Mouse (Mus musculus) kidney, embryonic 14.5 days (tissue): ENCODE measurements at regions not wholly inside any gene's neighbourhood (a gene's known extent, or its start where the extent isn't known, plus 50 kb on each side); places are given as distances from the start of the nearest gene placed in this dataset.
"Not testable (repeated sequence)": the region's sequence is repeated elsewhere in the genome, so short reads cannot be mapped to it uniquely, and the experiment has no call there.

Source experiments
- ATAC-seq: fragments of 200-750 bp; cut with Nextera tagmentation; 2 replicates; pipeline ENCODE4 v1.8.0; 2017; ENCODE audit warnings: moderate number of reproducible peaks, mild to moderate bottlenecking, moderate TSS enrichment, moderate library complexity; ENCODE audit not compliant: low FRiP score, low TSS enrichment
- H3K27ac ChIP-seq: fragments of 300-500 bp; sonication (generic); 2 replicates; pipeline ENCODE4 v1.5.1; 2014; ENCODE audit warnings: low read depth, mild to moderate bottlenecking, low read length, moderate library complexity, mixed read lengths
- H3K27me3 ChIP-seq: fragments of 300-500 bp; sonication (generic); 2 replicates; pipeline ENCODE4 v1.6.1; 2014; ENCODE audit warnings: mild to moderate bottlenecking, low read length; ENCODE audit not compliant: control insufficient read depth, insufficient read depth
- H3K36me3 ChIP-seq: fragments of 300-500 bp; sonication (generic); 2 replicates; pipeline ENCODE4 v1.6.1; 2014; ENCODE audit warnings: low read length, mixed read lengths; ENCODE audit not compliant: control insufficient read depth, insufficient read depth
- H3K4me1 ChIP-seq: fragments of 300-500 bp; sonication (generic); 2 replicates; pipeline ENCODE4 v1.6.1; 2014; ENCODE audit warnings: low read length, mixed read lengths; ENCODE audit not compliant: control insufficient read depth, insufficient read depth
- H3K4me2 ChIP-seq: fragments of 300-500 bp; sonication (generic); replicated peaks from 2 replicates; pipeline ENCODE4 v1.6.1; 2014; ENCODE audit warnings: low read depth, mild to moderate bottlenecking, low read length
- H3K4me3 ChIP-seq: fragments of 300-500 bp; sonication (generic); 2 replicates; pipeline ENCODE4 v1.5.1; 2014; ENCODE audit warnings: mild to moderate bottlenecking, low read length
- H3K9ac ChIP-seq: fragments of 300-500 bp; sonication (generic); 2 replicates; pipeline ENCODE4 v1.6.1; 2014; ENCODE audit warnings: low read depth, mild to moderate bottlenecking, low read length, moderate library complexity
- H3K9me3 ChIP-seq: fragments of 300-500 bp; sonication (generic); 2 replicates; pipeline ENCODE4 v1.6.1; 2016; ENCODE audit warnings: low read length; ENCODE audit not compliant: control insufficient read depth
- WGBS: fragments of 180-500 bp; shearing (Covaris S2); extraction: QIAGEN DNeasy Blood & Tissue Kit; methylation state at CpG from one replicate; pipeline ENCODE4 v1.1.7; 2014; 5-methylcytosine and 5-hydroxymethylcytosine counted together

- Histone ChIP-seq H3K4me2 (no peak overlapping the region), H3K4me3 (no peak overlapping the region), H3K36me3 (no peaks in the 10 kb centered on the region), H3K9me3 (no peaks in the 10 kb centered on the region), H3K27ac (no peak overlapping the region), H3K27me3 (no peaks in the 10 kb centered on the region), H3K9ac (no peak overlapping the region), H3K4me1 (no peaks in the 10 kb centered on the region)
- 90% methylated on average over 2 of the region's 2 CpGs for WGBS
- ATAC-seq, result no peak
Observed at GRCm38 (mm10) chr4:23954140-23954539, 542.1 kb upstream of the Mms22l start.

- H3K9me3 ChIP-seq, H3K4me2 ChIP-seq, H3K27me3 ChIP-seq, H3K36me3 ChIP-seq, H3K4me3 ChIP-seq, ATAC-seq, H3K27ac ChIP-seq, H3K9ac ChIP-seq, H3K4me1 ChIP-seq: not testable (repeated sequence)
- WGBS, result 82% methylated on average over 2 of the region's 2 CpGs
Observed at GRCm38 (mm10) chr4:23982193-23982592, 514.1 kb upstream of the Mms22l start.

GRCm38 (mm10) chr4:23982790-23983451 is 513.3 kb upstream of the Mms22l start:
- Histone ChIP-seq H3K4me3 (peak overlapping the region; percentile 9; the same call in 1 of the 2 replicates), H3K9ac (no peak overlapping the region), H3K4me1 (no peaks in the 10 kb centered on the region), H3K9me3 (no peaks in the 10 kb centered on the region), H3K27ac (no peak overlapping the region), H3K27me3 (no peaks in the 10 kb centered on the region), H3K36me3 (no peaks in the 10 kb centered on the region), H3K4me2 (peak overlapping the region; percentile 35)
- 27% methylated on average over 13 of the region's 13 CpGs for WGBS
- peak; percentile 98 for ATAC-seq

GRCm38 (mm10) chr4:23983452-23983805 is 512.8 kb upstream of the Mms22l start:
- 15% methylated on average over 8 of the region's 8 CpGs for WGBS
- H3K4me1 ChIP-seq, result no peaks in the 10 kb centered on the region
- no peak overlapping the region for H3K9ac ChIP-seq
- H3K27me3 ChIP-seq, result no peaks in the 10 kb centered on the region
- peak overlapping the region; percentile 35 for H3K4me2 ChIP-seq
- ATAC-seq, result peak; percentile 48; the same call in 1 of the 2 replicates
- no peak overlapping the region for H3K27ac ChIP-seq
- peak overlapping the region; percentile 9; the same call in 1 of the 2 replicates for H3K4me3 ChIP-seq
- no peaks in the 10 kb centered on the region for H3K36me3 ChIP-seq
- H3K9me3 ChIP-seq, result no peaks in the 10 kb centered on the region

- no peak for ATAC-seq
- Histone ChIP-seq H3K36me3 (no peaks in the 10 kb centered on the region), H3K9ac (no peak overlapping the region), H3K4me2 (no peak overlapping the region), H3K9me3 (no peaks in the 10 kb centered on the region), H3K27ac (no peak overlapping the region), H3K4me1 (no peaks in the 10 kb centered on the region), H3K4me3 (no peak overlapping the region), H3K27me3 (no peaks in the 10 kb centered on the region)
- 86% methylated on average over 3 of the region's 3 CpGs for WGBS
Observed at GRCm38 (mm10) chr4:23984005-23984404, 512.2 kb upstream of the Mms22l start.

GRCm38 (mm10) chr4:23985956-23986355 is 510.3 kb upstream of the Mms22l start:
- 77% methylated on average over 4 of the region's 4 CpGs for WGBS

GRCm38 (mm10) chr4:23993823-23994222 is 502.4 kb upstream of the Mms22l start:
- whole genome bisulfite sequencing, result 82% methylated on average over 3 of the region's 3 CpGs
- H3K4me1 ChIP-seq, result no peaks in the 10 kb centered on the region
- ATAC-seq, result no peak
- no peak overlapping the region for H3K27ac ChIP-seq
- H3K36me3 ChIP-seq, result no peaks in the 10 kb centered on the region
- no peaks in the 10 kb centered on the region for H3K9me3 ChIP-seq
- H3K9ac ChIP-seq, result no peak overlapping the region
- H3K4me3 ChIP-seq, result no peak overlapping the region
- no peaks in the 10 kb centered on the region for H3K27me3 ChIP-seq
- no peak overlapping the region for H3K4me2 ChIP-seq

More at GRCm38 (mm10) chr4:23985956-23986355, 510.3 kb upstream of the Mms22l start:
- ATAC-seq, result no peak
- H3K9me3 ChIP-seq, result no peaks in the 10 kb centered on the region
- no peaks in the 10 kb centered on the region for H3K4me1 ChIP-seq
- no peaks in the 10 kb centered on the region for H3K36me3 ChIP-seq
- H3K27me3 ChIP-seq, result no peaks in the 10 kb centered on the region
- no peak overlapping the region for H3K4me2 ChIP-seq
- H3K4me3 ChIP-seq, result no peak overlapping the region
- no peak overlapping the region for H3K9ac ChIP-seq
- H3K27ac ChIP-seq, result no peak overlapping the region

- ATAC-seq, result no peak
- H3K4me3 ChIP-seq, result no peak overlapping the region
- H3K9me3 ChIP-seq, result no peaks in the 10 kb centered on the region
- no peak overlapping the region for H3K27ac ChIP-seq
- H3K9ac ChIP-seq, result no peak overlapping the region
- WGBS, result 59% methylated on average over 4 of the region's 4 CpGs
- H3K4me1 ChIP-seq, result no peaks in the 10 kb centered on the region
- no peak overlapping the region for H3K4me2 ChIP-seq
- H3K36me3 ChIP-seq, result no peaks in the 10 kb centered on the region
- H3K27me3 ChIP-seq, result no peaks in the 10 kb centered on the region
Observed at GRCm38 (mm10) chr4:23994261-23994965, 501.8 kb upstream of the Mms22l start.

- WGBS, result 60% methylated on average over 2 of the region's 2 CpGs
- ATAC-seq, result no peak
- no peak overlapping the region for H3K4me3 ChIP-seq
- no peaks in the 10 kb centered on the region for H3K9me3 ChIP-seq
- no peak overlapping the region for H3K4me2 ChIP-seq
- no peaks in the 10 kb centered on the region for H3K27me3 ChIP-seq
- H3K4me1 ChIP-seq, result no peaks in the 10 kb centered on the region
- no peak overlapping the region for H3K9ac ChIP-seq
- H3K36me3 ChIP-seq, result no peaks in the 10 kb centered on the region
- H3K27ac ChIP-seq, result no peak overlapping the region
Observed at GRCm38 (mm10) chr4:24006257-24006955, 489.8 kb upstream of the Mms22l start.
